Mouse (Mus musculus): ENCODE results near the gene Mfsd4b1.

DNA sequence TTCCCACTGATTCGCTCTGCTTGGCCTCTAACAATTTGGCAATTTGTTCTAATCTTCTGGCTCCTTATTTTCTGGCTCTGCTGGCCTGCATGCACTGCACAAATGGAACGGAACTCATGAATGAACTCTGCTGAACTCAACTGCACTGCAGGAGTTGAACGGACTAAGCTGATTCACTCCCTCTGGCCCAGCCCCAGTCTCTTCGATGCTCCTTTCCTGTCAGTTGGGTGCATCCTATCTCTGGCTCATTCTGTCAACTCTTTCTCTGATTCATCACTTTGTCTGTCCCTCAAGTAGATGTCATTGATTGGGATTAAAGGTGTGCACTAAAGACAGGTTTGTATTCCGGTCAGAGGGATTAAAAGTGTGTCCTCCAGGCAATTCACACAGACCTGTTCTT is 1.5 kb upstream of the Mfsd4b1 start:
- TF ChIP-seq POLR2A (IDR thresholded peaks at IDR 0.05; ENCODE audit: borderline replicate concordance, extremely low read depth, insufficient read depth, insufficient read length, poor library complexity, severe bottlenecking) (no peak), CTCF (IDR thresholded peaks at IDR 0.05; ENCODE audit: borderline replicate concordance, extremely low read depth, insufficient read depth, insufficient read length) (no peak)

All from brain, embryonic 14.5 days (tissue).